Comparison of ENCODE assay signal across 9 mouse cellular contexts in genomic region chr11:98372406-98372805, GRCm38 (mm10). TPM values are rescaled to one million over a fixed set of nuclear protein-coding genes. Genes with fewer than 3 reads are reported as not detected.
DNase-seq lines count a peak whose midpoint lies in the region; ATAC-seq lines count a peak whose summit lies in the region.
"Had no signal": no experiment of that assay in that cellular context is flagged by ENCODE, and none has a peak within 500 bp of the region (broad histone marks: within the 10 kb centered on the region; RNA-seq: fewer than 3 reads in every experiment).

No protein-coding gene starts in this region.

- 0 out of 2 replicates have a peak, but pooled peaks have one; percentile 35 for ATAC-seq in forebrain, embryonic 11.5 days (replicated peaks; ENCODE audit: low FRiP score)
- ATAC-seq in megakaryocyte, adult 5-6 weeks (ENCODE audit: poor library complexity, severe bottlenecking), result peak; percentile 79

- peaks cover 14% of the 10 kb centered on the region for H3K4me1 ChIP-seq in forebrain, embryonic 11.5 days (replicated peaks; ENCODE audit: control insufficient read depth, insufficient read depth, low read length)

- no peak overlapping the region for H3K9ac ChIP-seq in forebrain, embryonic 11.5 days (ENCODE audit: low read length)
- H3K9ac ChIP-seq: stomach, embryonic 15.5 days had no signal

- DNase-seq in heart, adult 8-10 months (ENCODE audit: low spot score), result peak; percentile 61
- DNase-seq in heart, adult 11 months, result no peak
- DNase-seq in CD4-positive helper T cell, adult 2 months (ENCODE audit: low read depth, low spot score), result peak; percentile 63
- peak; percentile 70 for DNase-seq in c-Kit-positive CD71-negative TER-119-negative erythroid progenitor cells, embryonic 14.5 days (ENCODE audit: low read depth)
- DNase-seq in forebrain, embryonic 11.5 days (ENCODE audit: low spot score), result peak; percentile 75
- DNase-seq in induced T-regulatory cell, adult 2 months (ENCODE audit: low read depth), result peak; percentile 84
- peak; percentile 79 for DNase-seq in thymus, postnatal 14 days

- H3K4me3 ChIP-seq in forebrain, embryonic 11.5 days (ENCODE audit: low read depth, low read length), result no peak overlapping the region
- H3K4me3 ChIP-seq: stomach, embryonic 15.5 days had no signal

- H3K27me3 ChIP-seq in forebrain, embryonic 11.5 days (ENCODE audit: control insufficient read depth, insufficient read depth, low read length), result no peaks in the 10 kb centered on the region
- H3K27me3 ChIP-seq: stomach, embryonic 15.5 days had no signal

- 8% methylated on average over 2 of the region's 2 CpGs for WGBS in forebrain, embryonic 11.5 days

- no peak overlapping the region for H3K27ac ChIP-seq in forebrain, embryonic 11.5 days (ENCODE audit: low read depth, low read length)
- H3K27ac ChIP-seq: stomach, embryonic 15.5 days had no signal

- peaks cover 4% of the 10 kb centered on the region; the same call in 1 of the 2 replicates for H3K36me3 ChIP-seq in forebrain, embryonic 11.5 days (ENCODE audit: control insufficient read depth, insufficient read depth, low read length)

- H3K4me2 ChIP-seq in forebrain, embryonic 11.5 days (ENCODE audit: low read depth, low read length, severe bottlenecking), result no peak overlapping the region; the same call in 1 of the 2 replicates

- H3K9me3 ChIP-seq in forebrain, embryonic 11.5 days (ENCODE audit: control insufficient read depth, low read length), result no peaks in the 10 kb centered on the region
- H3K9me3 ChIP-seq: stomach, embryonic 15.5 days had no signal

RNA-seq across cellular contexts. Expression of gene Tcap, which starts 11.2 kb away (rescaled TPM):
- 1,000 to 10,000 TPM; 2,176 to 4,520 (median 3,450) TPM for total RNA-seq in heart, adult 8-10 months (2022)
- not detected in 2 replicates for polyA plus RNA-seq in forebrain, embryonic 11.5 days (2014; fragmentation: Nextera tagmentation; extraction: Ambion mirVana)
- not detected in 2 replicates for total RNA-seq in megakaryocyte, adult 5-6 weeks (2015)
- total RNA-seq in megakaryocyte, adult 5-6 weeks (2017), result not detected in 2 replicates

RNA-seq across cellular contexts. Expression of gene Pnmt, which starts 13.8 kb away (rescaled TPM):
- total RNA-seq in heart, adult 8-10 months (2022), result 1 to 10 TPM in 3 of 4 experiments, not detected in 1; 1.2 to 1.6 (median 1.4) TPM
- not detected in 2 replicates for polyA plus RNA-seq in forebrain, embryonic 11.5 days (2014; fragmentation: Nextera tagmentation; extraction: Ambion mirVana)
- not detected in 2 replicates for total RNA-seq in megakaryocyte, adult 5-6 weeks (2015)
- not detected in 2 replicates for total RNA-seq in megakaryocyte, adult 5-6 weeks (2017)

RNA-seq across cellular contexts. Expression of gene Stard3, which starts 14.2 kb away (rescaled TPM):
- 10 to 100 TPM; 17.2 to 28.8 (median 23.7) TPM for total RNA-seq in heart, adult 8-10 months (2022)
- polyA plus RNA-seq in forebrain, embryonic 11.5 days (2014; fragmentation: Nextera tagmentation; extraction: Ambion mirVana), result 38.1 and 39.9 TPM in 2 replicates
- 24.0 and 28.5 TPM in 2 replicates for total RNA-seq in megakaryocyte, adult 5-6 weeks (2015)
- 36.0 and 39.9 TPM in 2 replicates for total RNA-seq in megakaryocyte, adult 5-6 weeks (2017)

RNA-seq across cellular contexts. Expression of gene Ppp1r1b, which starts 24.2 kb away (rescaled TPM):
- 10 to 100 TPM in 2 of 4 experiments, 1 to 10 TPM in 2; 4.0 to 11.3 (median 7.1) TPM for total RNA-seq in heart, adult 8-10 months (2022)
- polyA plus RNA-seq in forebrain, embryonic 11.5 days (2014; fragmentation: Nextera tagmentation; extraction: Ambion mirVana), result 0.29 and 0.41 TPM in 2 replicates
- not detected in 2 replicates for total RNA-seq in megakaryocyte, adult 5-6 weeks (2015)
- not detected in 2 replicates for total RNA-seq in megakaryocyte, adult 5-6 weeks (2017)

RNA-seq across cellular contexts. Expression of gene Pgap3, which starts 27.9 kb away (rescaled TPM):
- total RNA-seq in heart, adult 8-10 months (2022), result 1 to 10 TPM; 8.2 to 9.6 (median 8.9) TPM
- 9.0 and 9.2 TPM in 2 replicates for polyA plus RNA-seq in forebrain, embryonic 11.5 days (2014; fragmentation: Nextera tagmentation; extraction: Ambion mirVana)
- 2.1 and 3.3 TPM in 2 replicates for total RNA-seq in megakaryocyte, adult 5-6 weeks (2015)
- total RNA-seq in megakaryocyte, adult 5-6 weeks (2017), result 2.2 and 2.7 TPM in 2 replicates

Comparison
In these comparisons a context has a peak if more than half of its experiments do, and no peak if none do; other contexts are left out.
1. RNA of gene Tcap, which starts 11.2 kb away (total RNA-seq): 2,176 to 4,520 TPM in heart, adult 8-10 months; not detected in megakaryocyte, adult 5-6 weeks; every median in the first group is over 1,000 times any median in the second.